Mouse (Mus musculus): ENCODE data around the gene Apoc3. TPM values are rescaled to one million over a fixed set of nuclear protein-coding genes. Genes with fewer than 3 reads are reported as not detected.
A peak's percentile ranks its signal among the peaks of the same experiment; 100 is the strongest.

The Apoc3 gene
- total RNA-seq (2021): 1 to 10 TPM in 1 of 2 experiments, not detected in 1; 1.2 TPM
- long read RNA-seq, experiment 1: 0 reads
- long read RNA-seq, experiment 2, partial matches to known transcripts: 1 of 4 reads
- long read RNA-seq, experiment 2, other reads (novel, unspliced or antisense): 0 of 4 reads

DNA sequence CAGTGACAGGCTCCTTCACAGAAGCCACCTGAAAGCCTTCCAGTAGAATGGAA is at the start of gene Apoc3:
Gene Apoc3, minus strand, starts transcription at position 41 of the 53 bp plus-strand sequence.
- DNase-seq: no peak

DNA sequence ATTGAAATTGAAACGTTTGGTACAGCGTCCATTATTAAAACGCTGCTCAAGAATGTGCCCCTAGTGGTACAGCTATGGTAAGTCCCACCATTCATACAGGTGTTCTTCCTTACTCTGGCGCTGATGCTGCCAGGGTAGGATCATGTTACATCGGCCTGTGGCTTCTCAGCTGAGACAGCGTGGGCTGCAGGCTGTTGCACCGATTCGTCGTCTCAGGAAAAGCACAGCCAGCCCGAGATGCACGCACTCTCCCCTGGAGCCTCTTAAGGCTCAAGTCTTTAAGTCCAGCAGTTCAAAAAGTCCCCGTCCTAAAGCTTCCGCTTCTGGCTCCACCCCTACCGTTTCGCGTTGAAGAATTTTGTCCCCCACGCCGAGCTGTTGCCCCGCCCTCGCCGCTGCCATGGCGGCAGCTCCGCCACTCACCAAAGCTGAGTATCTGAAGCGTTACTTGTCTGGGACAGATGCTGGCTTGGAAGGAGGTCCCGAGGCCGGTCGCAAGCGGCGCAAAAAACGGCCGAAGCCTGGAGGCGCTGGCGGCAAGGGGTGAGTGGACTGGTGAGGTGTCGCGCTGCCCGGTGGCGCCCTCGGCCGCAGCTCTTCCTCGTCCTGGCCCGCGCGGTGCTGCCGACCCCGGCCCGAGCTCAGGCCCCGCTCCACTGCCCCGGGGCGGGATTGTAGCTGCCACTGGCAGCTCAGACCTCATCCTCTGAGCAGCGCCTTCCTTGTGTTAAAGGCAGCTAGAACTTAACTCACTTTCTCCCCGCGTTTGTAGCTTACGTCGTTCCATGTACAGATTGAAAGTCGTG is 47.4 kb upstream of the Apoc3 start, which contains the start of gene Bud13:
Gene Bud13, plus strand, starts transcription at position 378 of the 806 bp plus-strand sequence.
- DNase-seq: peak; percentile 94 to 99

DNA sequence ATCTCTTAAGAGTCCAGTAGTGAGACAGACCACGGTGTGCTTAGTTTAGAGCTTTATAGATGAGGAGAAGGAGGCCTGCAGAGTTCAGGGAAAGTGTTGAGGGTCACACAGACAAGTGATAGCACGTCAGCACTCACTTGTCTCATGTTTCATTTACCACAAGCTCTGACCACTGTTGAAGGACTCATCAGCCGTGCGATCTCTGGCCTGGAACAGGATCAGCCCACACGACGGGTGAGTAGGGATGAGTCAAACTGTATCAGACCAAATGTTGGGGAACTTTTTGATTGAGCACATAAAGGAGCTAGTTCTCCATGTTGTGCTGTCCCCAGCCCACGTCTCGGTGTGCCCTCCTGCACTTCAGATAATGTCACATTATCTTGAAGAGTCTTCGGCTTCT is 39.1 kb upstream of the Apoc3 start:
- no peak for DNase-seq

DNA sequence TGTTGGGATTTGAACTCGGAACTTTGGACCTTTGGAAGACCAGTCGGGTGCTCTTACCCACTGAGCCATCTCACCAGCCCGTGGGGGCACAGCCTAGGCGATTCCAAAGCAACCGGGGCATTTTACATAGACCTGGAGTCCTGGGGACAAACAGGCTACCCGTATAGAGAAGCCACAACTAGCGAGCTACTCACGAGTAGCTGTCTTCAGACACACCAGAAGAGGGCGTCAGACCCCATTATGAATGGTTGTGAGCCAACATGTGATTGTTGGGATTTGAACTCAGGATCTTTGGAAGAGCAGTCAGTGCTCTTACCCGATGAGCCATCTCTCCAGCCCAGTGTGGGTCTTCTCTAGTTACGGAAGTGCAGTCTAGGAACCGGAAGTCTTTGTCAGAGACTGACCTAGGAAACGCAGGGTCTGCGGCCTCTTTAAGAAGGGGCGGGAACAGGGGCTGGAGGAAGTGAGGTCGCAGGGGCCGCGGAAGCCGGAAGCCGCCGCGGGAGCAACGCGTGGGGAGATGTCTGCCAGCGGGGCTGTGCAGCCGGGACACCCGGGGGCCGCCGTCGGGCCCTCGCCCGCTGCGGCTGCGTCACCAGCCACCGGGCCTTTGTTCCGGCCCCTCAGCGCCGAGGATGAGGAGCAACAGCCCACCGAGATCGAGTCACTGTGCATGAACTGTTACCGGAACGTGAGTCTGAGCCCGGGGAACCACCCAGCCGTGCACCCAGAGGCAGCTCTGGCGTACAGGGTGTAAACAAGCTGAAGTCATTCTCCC is 37.4 kb upstream of the Apoc3 start, which contains the start of gene Zpr1:
Gene Zpr1, plus strand, starts transcription at position 388 of the 778 bp plus-strand sequence.
- DNase-seq: peak; percentile 90 to 95

DNA sequence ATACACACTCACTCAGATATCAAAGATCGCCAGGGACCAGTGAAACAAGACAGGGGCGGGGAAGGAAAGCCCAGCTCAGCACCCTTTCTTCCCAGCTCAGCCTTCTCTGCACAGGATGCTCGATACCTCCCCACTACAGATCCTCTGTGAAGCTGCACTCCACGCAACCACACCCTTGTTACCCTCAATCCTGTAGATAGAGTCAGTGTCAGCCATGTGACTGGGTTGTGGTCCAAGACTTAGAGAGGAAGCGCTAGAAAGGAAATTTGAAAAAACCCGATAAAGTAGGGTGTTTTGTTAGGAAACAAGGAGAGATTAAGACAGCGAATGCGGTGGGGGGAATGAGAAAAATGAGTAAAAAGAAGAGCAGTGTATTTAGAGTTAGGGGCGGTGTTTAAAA is 36.6 kb upstream of the Apoc3 start:
- no peak for DNase-seq

DNA sequence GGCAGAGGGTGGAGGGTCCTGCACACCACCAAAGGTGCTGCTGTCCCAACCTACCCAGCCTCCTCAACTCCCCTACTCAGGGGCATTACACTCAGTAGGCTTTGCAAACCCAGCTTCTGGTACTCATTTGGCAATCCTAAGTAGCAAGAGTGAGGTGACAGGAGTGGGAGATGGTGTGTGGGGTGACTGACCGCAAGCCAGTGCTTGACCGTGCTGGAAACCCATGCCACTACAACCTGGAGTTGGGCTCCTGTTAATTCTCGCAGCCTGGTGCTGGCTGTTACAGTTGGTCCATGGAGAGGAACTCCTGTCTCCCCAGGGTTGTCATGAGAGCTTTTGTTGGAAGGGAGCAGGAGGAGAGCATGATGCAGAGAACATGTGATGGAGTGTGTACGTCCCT is 35.3 kb upstream of the Apoc3 start:
- no peak for DNase-seq

DNA sequence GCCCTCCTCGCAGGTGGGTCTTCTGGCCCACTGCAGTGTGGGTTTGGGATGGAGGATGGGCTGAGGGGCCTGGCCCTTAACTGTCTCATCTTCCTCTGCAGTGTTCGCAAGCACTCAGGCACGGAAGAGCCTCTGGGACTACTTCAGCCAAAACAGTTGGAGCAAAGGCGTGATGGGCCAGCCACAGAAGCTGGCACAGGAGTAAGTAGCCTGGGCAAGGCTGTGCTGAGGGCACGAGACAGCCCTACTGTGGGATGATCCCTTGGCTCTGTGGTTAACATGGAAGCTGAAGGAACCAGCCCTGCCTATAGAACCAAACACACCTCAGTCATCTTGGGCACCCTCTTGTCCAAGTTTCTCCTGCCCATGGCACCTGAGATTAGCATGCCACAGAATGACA is 33.7 kb upstream of the Apoc3 start:
- DNase-seq: no peak

DNA sequence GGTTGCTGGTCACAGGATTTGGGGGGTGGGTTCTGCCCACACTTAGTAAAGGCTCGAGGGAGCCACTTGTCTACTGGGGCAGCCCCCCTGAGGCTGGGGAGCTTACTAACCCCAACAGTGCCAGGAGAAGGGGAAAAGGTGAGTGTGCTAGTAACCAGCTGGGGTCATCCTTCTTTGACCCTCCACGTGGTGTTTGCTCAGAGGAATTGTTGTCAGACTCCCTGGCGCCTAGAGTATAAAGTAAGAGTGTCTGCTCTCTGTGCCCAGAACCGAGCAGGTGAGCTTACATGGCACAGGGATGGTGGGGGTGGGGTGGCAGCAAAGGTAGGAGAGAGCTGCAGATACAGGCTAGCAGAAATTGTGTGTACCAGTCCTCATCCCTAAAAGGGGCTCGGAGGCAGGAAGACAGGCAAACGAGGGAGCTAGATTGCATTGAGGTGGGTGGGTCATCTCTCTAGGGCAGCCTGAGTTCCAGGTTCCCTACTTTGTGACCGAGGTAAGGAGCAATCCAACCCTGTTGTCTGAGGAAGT is 33.0 kb upstream of the Apoc3 start, which contains the start of gene Apoa5:
Gene Apoa5, plus strand, starts transcription at position 291 of the 531 bp plus-strand sequence.
- no peak for DNase-seq

DNA sequence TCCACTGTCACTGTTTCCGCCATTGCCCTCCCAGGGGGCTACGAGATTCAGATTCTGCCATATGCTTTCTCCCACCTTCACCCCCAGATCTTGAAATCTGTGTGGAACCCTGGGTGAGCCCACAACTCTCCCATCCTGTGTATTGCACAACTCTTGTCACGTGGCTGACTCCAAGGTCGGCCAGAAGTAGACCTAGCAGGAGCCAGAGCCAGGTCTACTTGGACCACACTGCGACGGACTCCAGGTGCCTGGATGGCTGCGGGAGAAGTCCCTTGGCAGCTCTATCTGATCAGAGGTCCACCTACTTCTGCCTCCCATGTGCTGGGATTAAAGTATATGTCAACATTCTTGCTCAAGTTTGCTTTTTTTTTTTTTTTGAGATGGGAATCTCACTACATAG is 25.7 kb upstream of the Apoc3 start:
- DNase-seq: no peak

DNA sequence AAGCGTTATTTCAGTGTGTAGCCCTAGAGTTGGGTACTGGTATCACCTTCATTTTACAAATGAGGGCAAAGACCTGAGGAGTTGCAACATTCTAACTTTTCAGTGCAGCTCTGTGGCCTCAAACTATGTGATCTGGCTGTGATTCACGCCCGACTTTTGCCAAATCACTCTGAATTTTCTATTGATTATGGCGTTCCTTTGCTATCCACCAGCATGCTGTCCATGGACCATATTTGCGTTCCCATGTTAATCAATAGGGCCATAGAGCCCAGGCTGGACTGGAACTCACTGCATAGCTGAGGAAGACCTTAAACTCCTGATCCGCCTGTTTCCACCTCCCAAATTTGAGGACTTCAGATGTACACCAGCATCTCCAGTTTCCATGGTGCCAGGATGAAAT is 23.7 kb upstream of the Apoc3 start:
- no peak for DNase-seq

DNA sequence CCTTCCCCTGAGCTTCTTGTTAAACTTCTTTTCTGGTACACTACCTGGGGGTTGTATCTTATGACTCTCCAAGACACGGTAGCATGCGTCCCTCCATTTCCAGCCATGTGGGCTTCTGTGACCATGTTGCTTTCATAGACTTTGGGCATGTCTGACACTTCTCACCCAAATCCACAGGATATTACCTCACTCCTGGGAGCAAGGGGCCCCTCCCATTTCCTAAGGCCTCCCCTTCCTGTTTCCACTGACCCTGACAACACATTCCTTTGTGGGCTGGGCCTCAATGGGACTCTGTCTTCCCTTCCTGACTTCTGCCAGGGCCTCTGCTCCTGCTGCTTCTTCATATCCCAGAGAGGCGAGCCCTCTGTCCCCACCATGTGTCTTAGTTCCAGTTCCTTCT is 22.1 kb upstream of the Apoc3 start:
- DNase-seq: peak; percentile 25 to 64

DNA sequence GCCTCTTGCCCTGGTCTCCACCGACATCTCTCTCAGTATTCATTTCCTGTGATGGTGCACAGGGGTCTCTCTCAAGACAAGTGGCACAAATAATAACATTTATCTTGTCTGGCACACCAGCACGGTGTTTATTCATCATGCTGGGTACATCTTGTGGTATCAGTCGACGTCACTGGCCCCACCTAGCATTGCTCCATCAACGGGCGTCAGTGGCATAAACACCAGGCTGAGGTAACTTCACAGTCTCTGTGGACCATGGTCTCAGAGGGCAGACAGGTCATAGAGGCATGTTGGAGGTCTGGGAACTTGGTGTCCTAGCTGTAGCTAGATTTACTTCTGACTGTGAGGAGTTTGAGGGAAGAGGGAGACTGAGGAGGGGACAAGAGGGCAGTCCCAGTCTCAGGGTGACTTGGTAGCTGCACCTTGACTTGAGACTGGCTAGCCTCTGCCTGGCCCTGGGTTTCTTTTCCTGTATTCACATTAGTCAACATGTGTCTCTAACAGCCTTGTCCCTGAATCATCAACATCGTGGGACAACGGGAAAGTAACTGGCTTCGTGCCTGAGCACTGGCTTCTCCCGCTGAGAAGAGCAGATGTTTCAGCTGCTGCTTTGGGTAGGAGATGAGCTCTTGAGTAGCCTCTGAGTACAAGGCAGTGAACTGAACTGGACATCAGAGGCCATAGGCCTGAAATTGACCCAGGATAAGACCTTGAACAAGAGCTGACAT is 21.4 kb upstream of the Apoc3 start:
- DNase-seq: no peak

DNA sequence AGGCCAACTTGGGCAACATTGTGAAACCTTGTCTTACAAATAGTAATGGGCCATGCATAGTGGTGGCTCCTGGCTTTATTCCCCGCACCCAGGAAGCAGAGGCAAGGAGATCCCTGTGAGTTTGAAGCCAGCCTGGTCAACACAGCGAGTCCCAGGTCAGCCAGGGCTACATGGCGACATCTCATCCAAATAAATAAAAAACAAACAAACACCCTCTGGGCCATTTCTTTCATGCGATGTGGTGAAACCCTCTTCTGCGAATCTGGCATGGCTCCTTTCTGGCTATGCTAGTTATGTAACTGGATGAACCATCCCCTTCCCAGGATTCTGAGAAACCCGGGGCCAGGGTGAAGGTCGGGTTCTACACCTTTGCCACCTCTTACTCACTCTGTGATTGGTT is 20.7 kb upstream of the Apoc3 start:
- DNase-seq: no peak

DNA sequence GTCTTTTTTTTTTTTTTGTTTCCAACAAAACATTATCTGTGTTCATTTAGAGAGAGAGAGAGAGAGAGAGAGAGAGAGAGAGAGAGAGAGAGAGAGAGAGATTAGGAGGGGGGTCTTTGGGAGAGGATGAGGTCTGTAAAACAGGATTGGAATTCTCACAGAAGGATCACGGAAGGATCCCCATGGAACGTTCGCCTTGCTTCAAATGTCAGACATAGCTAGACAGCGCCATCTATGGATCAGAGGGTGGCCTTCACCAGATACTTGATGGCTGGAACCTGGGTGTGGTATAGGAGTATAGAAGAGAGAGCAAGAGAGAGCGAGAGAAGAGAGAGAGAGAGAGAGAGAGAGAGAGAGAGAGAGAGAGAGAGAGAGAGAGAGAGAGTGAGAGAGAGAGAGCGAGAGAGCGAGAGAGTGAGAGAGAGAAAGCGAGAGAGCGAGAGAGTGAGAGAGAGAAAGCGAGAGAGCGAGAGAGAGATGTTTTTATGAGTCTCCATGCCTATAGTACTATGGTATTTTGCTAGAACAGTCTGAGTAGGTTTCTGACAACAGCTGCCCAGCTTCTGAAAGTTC is 11.4 kb upstream of the Apoc3 start:
- DNase-seq: peak; percentile 59 to 86

DNA sequence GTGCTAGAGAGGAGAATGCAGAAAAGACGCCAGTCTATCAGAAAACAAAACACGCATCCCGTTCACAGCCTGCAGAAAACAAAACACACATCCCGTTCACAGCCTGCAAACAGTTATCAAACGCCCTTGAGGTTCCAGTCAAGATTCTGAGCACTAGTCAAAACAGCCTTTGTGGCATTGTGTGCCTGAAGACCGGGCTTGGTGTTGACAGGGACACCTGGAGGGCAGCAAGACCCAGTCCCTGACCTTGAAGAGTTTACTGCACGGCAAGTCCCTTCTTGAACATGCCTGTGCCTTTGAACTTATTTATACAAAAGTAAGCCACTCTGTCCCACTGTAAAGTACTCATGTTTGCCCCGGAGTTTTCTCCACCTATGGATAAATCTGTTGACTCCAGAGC is 8.1 kb upstream of the Apoc3 start:
- DNase-seq: no peak

DNA sequence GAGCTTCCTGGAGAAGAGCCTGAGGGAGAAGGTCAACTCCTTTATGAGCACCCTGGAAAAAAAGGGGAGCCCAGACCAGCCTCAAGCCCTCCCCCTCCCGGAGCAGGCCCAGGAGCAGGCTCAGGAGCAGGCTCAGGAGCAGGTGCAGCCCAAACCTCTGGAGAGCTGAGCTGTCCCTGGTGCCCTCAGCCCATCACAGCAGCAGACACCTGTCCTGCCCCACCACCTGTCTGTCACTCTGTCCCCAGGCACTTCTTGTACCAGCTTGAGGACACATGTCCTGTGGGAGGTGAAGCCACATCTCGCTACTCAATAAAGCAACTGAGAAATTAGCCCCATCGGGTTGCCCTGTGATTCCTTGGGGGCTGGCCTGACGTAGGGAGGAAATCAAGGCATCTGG is 7.7 kb upstream of the Apoc3 start:
- DNase-seq: no peak

DNA sequence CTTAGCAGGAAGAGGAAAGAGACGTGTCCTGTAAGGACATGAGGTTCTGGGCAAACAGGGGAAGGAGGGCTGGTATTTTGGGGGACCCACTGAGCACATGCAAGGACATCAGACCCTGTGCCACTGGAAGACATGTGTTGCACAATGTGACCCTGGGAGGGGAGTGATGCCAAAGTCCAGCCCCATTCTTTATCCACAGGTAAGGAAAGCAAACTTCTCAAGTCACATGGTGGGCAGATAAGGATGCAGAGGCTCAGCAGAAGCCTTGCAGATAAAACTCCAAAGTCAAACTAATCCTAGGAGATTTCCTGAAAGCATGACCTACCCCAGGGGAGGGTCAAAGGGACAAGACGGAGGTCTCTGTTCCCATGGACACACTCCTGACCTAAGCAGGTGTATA is 6.4 kb upstream of the Apoc3 start:
- no peak for DNase-seq

DNA sequence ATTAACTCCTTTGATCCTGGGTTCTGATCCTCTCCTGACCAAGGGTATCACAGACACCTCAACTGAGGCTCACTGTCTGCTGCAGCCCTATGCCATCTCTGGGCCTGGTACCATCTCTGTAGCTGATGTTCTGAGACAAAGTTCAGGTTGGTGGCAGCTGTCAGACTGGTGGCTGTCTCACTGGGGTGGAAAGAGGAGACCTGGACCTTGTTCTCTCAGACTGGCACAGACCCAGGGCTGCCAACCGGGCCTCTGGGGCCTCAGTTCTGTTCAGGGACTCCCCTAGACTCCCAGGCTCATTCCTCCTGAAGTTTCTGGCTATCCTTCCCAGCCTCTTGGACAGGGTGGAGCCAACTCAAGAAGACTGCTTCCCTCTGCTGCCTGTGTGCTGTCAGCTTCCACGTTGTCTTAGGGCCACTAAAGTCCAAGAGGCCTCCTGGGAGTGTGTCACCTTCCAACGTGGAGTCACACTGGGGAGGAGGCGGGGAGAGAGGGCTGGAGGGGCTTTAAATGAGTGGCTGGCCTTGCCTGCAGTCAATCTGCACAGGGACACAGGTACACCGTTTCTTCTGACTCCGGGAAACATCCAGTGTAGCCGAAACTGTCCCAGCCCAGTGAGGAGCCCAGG is 5.2 kb upstream of the Apoc3 start, which contains the start of gene Apoa4:
Gene Apoa4, plus strand, starts transcription at position 171 of the 628 bp plus-strand sequence.
- DNase-seq: no peak

DNA sequence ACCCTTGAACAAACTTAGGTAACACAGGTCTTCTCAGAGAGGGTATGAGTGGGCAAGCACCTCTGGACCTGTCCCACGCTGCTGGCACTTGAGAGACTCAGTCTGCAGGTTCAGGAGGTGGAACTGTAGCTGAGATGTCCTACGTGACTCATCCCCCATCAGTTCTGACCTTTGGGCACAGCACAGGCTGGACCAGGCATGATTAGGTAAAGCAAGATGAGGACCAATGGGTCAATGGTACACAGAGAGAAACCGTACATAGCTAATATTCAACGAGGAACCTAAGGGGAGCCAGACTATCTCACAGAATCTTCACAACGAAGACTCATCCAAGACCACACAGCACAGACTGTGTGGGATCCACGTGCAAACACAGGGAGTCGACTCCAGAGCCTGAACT is 3.4 kb upstream of the Apoc3 start:
- DNase-seq: no peak

DNA sequence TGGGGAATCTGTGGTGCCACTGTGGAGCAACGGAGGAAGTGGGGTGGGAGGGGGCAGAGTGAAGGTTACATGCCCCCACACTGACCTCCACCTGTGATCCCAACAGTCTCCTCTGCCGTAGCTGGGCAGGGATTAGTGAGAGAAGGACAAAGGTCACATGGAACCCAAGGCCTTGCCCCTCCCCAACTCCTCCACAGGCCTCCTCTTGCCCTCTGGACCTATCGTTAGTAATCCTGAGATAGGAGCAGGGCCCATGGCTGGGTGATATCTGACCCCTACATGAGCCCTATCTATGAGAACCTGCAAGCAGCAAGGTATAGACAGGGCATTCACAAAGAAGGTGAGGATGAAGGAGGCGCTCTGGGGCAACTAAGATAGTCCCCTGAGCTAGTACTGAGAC is 213 bp upstream of the Apoc3 start:
- DNase-seq: no peak

DNA sequence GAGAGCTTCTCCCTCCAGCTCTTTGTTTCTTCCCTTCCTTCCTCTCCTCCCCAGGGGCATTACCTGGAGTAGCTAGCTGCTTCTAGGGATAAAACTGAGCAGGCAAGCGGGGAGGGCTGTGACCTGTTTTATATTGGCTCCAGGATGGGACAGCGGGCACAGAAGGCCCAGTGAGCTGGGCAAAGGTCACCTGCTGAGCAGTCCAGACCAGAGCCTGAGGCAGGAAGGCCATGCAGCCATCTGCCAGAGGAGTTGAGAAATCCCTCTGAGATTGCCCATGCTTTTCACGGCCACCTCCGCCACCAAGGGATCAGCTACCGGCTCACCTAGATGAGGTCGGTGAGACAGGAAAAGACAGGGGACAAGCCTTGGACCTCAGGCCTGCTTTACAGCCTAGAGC is 240 bp downstream of the Apoc3 start:
- no peak for DNase-seq

DNA sequence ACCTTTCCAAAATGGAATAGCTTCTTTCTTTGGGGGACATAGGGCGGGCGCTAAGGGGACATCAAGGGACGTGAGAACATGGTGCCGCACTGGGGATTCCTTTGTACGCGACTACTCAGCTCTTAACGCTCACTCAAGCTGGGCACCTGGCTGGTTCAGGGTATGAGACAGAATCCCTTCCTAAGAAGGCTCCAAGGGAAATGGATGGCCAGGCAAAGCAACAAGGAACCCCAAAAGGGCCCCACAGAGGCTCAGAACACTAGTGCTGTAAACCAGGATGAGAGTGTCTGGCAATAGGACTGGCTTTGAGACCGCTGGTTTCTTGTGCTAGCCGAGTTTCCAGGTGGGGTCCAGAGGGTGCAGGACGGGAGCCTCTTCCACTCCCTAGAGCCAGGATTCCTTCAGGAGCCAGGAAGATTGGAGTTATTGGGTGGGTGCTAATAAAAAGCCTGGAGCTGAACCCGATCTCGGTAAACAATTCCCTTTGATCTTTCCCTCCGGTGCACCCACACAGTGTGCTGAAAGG is 4.9 kb downstream of the Apoc3 start:
- DNase-seq: no peak

All from heart, adult 18-20 months (tissue).